Comparison of ENCODE assay signal across 21 mouse cellular contexts in the genomic region with DNA sequence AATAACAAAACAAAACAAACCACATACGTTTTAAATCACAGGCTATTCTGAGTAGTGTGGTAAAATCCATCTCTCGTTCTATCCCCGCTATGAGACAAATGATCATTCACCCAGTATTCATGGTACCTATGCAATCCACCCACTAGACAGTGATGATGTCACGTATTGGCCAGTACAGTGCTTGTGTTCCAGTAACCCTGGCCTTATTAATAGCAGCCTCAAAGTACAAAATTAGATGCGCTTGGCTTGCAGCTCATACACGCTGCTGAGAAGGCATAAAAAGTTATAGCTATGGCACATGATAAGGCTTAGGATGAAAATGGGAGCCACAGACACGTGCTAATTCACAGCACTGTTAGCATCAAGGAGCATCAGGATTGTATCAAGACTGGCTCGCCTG. TPM values are rescaled to one million over a fixed set of nuclear protein-coding genes. Genes with fewer than 3 reads are reported as not detected.
A peak's percentile ranks its signal among the peaks of the same experiment; 100 is the strongest.
DNase-seq lines count a peak whose midpoint lies in the region; ATAC-seq lines count a peak whose summit lies in the region.
"Had no signal": no experiment of that assay in that cellular context is flagged by ENCODE, and none has a peak within 500 bp of the region (broad histone marks: within the 10 kb centered on the region; RNA-seq: fewer than 3 reads in every experiment).

No protein-coding gene starts in this region.

- H3K4me1 ChIP-seq in heart, embryonic 15.5 days (replicated peaks), result peaks cover 24% of the 10 kb centered on the region
- peaks cover 12% of the 10 kb centered on the region for H3K4me1 ChIP-seq in heart, embryonic 11.5 days (ENCODE audit: control insufficient read depth, insufficient read depth, low read length)
- H3K4me1 ChIP-seq: hindbrain, embryonic 15.5 days had no signal

- peak; percentile 60; the same call in 1 of the 2 replicates for ATAC-seq in heart, embryonic 15.5 days (replicated peaks; ENCODE audit: insufficient number of reproducible peaks, insufficient read depth, low FRiP score, low read depth)
- ATAC-seq in heart, embryonic 11.5 days (replicated peaks; ENCODE audit: insufficient number of reproducible peaks, low FRiP score, low TSS enrichment), result no peak
- ATAC-seq: forebrain, embryonic 16.5 days; intestine, embryonic 16.5 days had no signal

- peak; percentile 77 for DNase-seq in gastrocnemius, adult 18-20 months (ENCODE audit: low spot score)
- DNase-seq in gastrocnemius, postnatal 4 days (ENCODE audit: low spot score in 2 of 2), result no peak
- peak; percentile 49 to 62 for DNase-seq in heart, adult 18-20 months
- no peak for DNase-seq in heart, postnatal 14 days
- peak; percentile 41 to 61 for DNase-seq in heart, postnatal 10 days
- no peak for DNase-seq in neural tube, embryonic 10.5 days (ENCODE audit: extremely low spot score, low spot score)
- DNase-seq: adrenal gland, postnatal 10 days; cerebellum, adult 11 months; cerebellum, adult 8-10 months; cerebellum, postnatal 14 days; embryo, embryonic 11 days; kidney, adult 2 months had no signal

- 56% methylated on average over 8 of the region's 8 CpGs for WGBS in heart, embryonic 15.5 days
- WGBS in heart, embryonic 11.5 days (ENCODE audit: insufficient replicate concordance), result 81% methylated on average over 8 of the region's 8 CpGs

- no peaks in the 10 kb centered on the region for H3K9me3 ChIP-seq in heart, embryonic 15.5 days (replicated peaks)
- H3K9me3 ChIP-seq in heart, embryonic 11.5 days (replicated peaks; ENCODE audit: control insufficient read depth, low read length), result no peaks in the 10 kb centered on the region
- H3K9me3 ChIP-seq: embryonic facial prominence, embryonic 12.5 days; forebrain, embryonic 12.5 days; heart, embryonic 13.5 days; hindbrain, embryonic 15.5 days; kidney, embryonic 15.5 days had no signal

- intact Hi-C loops in heart, postnatal 14 days (cut with DNase I), result no loop called here
- intact Hi-C loops in heart, postnatal 10 days (cut with DNase I), result no loop called here

- H3K27me3 ChIP-seq in heart, embryonic 15.5 days, result no peaks in the 10 kb centered on the region
- no peaks in the 10 kb centered on the region for H3K27me3 ChIP-seq in heart, embryonic 11.5 days (ENCODE audit: control insufficient read depth, insufficient read depth, low read length)
- H3K27me3 ChIP-seq: embryonic facial prominence, embryonic 12.5 days; forebrain, embryonic 12.5 days; heart, embryonic 13.5 days; hindbrain, embryonic 15.5 days; kidney, embryonic 15.5 days had no signal

- H3K27ac ChIP-seq in heart, embryonic 15.5 days, result peak overlapping the region; percentile 32; the same call in 1 of the 2 replicates
- H3K27ac ChIP-seq in heart, embryonic 11.5 days (ENCODE audit: low read depth, low read length), result no peak overlapping the region
- H3K27ac ChIP-seq: forebrain, embryonic 12.5 days; hindbrain, embryonic 15.5 days; kidney, embryonic 15.5 days had no signal

- no peak overlapping the region for H3K4me2 ChIP-seq in heart, embryonic 15.5 days
- H3K4me2 ChIP-seq in heart, embryonic 11.5 days, result no peak overlapping the region
- H3K4me2 ChIP-seq: forebrain, embryonic 12.5 days; heart, embryonic 13.5 days; hindbrain, embryonic 15.5 days; kidney, embryonic 15.5 days had no signal

- H3K9ac ChIP-seq in heart, embryonic 15.5 days, result no peak overlapping the region
- H3K9ac ChIP-seq in heart, embryonic 11.5 days (ENCODE audit: low read depth, low read length), result no peak overlapping the region
- H3K9ac ChIP-seq: embryonic facial prominence, embryonic 12.5 days; forebrain, embryonic 12.5 days; heart, embryonic 13.5 days; hindbrain, embryonic 15.5 days; kidney, embryonic 15.5 days had no signal

- no peak overlapping the region for H3K4me3 ChIP-seq in heart, embryonic 15.5 days
- H3K4me3 ChIP-seq in heart, embryonic 11.5 days (ENCODE audit: low read depth, low read length), result no peak overlapping the region
- H3K4me3 ChIP-seq: embryonic facial prominence, embryonic 12.5 days; forebrain, embryonic 12.5 days; heart, embryonic 13.5 days; hindbrain, embryonic 15.5 days; kidney, embryonic 15.5 days had no signal

- 0 out of 2 replicates have a peak, but pooled peaks cover 3% of the 10 kb centered on the region for H3K36me3 ChIP-seq in heart, embryonic 15.5 days
- peaks cover 2% of the 10 kb centered on the region; the same call in 1 of the 2 replicates for H3K36me3 ChIP-seq in heart, embryonic 11.5 days (ENCODE audit: control insufficient read depth, insufficient read depth, low read length)
- H3K36me3 ChIP-seq: embryonic facial prominence, embryonic 12.5 days; forebrain, embryonic 12.5 days; hindbrain, embryonic 15.5 days; kidney, embryonic 15.5 days had no signal

RNA-seq across cellular contexts. Expression of gene Palld, which starts 58.7 kb away (rescaled TPM):
- total RNA-seq in gastrocnemius, adult 18-20 months (2021), result 10 to 100 TPM; 42.0 to 57.2 TPM
- 100 to 1,000 TPM; 151 to 156 TPM for total RNA-seq in gastrocnemius, postnatal 4 days (2021)
- total RNA-seq in heart, adult 18-20 months (2021), result 100 to 1,000 TPM; 157 to 161 TPM
- 100 to 1,000 TPM; 263 to 269 TPM for total RNA-seq in heart, postnatal 14 days (2021)
- 173 and 181 TPM in 2 replicates for polyA plus RNA-seq in heart, embryonic 15.5 days (2015; fragmentation: Nextera tagmentation; extraction: Ambion mirVana)
- 157 and 186 TPM in 2 replicates for polyA plus RNA-seq in heart, embryonic 11.5 days (2014; fragmentation: Nextera tagmentation; extraction: Ambion mirVana)
- total RNA-seq in heart, postnatal 10 days (2021), result 100 to 1,000 TPM; 280 to 283 TPM

Comparison
In these comparisons a context has a peak if more than half of its experiments do, and no peak if none do; other contexts are left out.
1. DNase-seq: peak in gastrocnemius, adult 18-20 months (single experiment), heart, adult 18-20 months (2 of 2) and heart, postnatal 10 days (2 of 2); none in gastrocnemius, postnatal 4 days (0 of 2), heart, postnatal 14 days (0 of 2) and neural tube, embryonic 10.5 days (single experiment).